Mouse (Mus musculus) left cerebral cortex, postnatal 14 days (tissue): ENCODE results near the gene Olfr954. TPM values are rescaled to one million over a fixed set of nuclear protein-coding genes. Genes with fewer than 3 reads are reported as not detected.

Experiments
- DNase-seq, 2 experiments: peaks; one replicate each; pipeline ENCODE4 v3.0.0; 2021 to 2022; ENCODE audit warnings: low spot score in 2 of 2, mixed read lengths in 1 of 2
- intact Hi-C: fragments of 180-260 bp; cut with DNase I; formaldehyde crosslinking; loops from one replicate; pipeline ENCODE4 v1.15.1; 2025
- long read RNA-seq, 2 experiments: library from polyadenylated mRNA; stranded (forward); transcript quantifications; one replicate each; pipeline ENCODE4 v2.0.0; 2021
- total RNA-seq, 2 experiments: library from RNA; stranded (reverse); gene quantifications; 2 replicates each; pipeline ENCODE4 v1.2.3; 2021

Olfr954 gene
- total RNA-seq, result not detected
- long read RNA-seq, experiment 1, result 0 reads
- long read RNA-seq, experiment 2, result 0 reads

- intact Hi-C loops, result no loop called here
- DNase-seq, result no peak
These were observed at the start of gene Olfr954 for GRCm38 (mm10) chr9:39456401-39456800. Olfr954 (plus strand) TSS chr9:39456701.

DNA sequence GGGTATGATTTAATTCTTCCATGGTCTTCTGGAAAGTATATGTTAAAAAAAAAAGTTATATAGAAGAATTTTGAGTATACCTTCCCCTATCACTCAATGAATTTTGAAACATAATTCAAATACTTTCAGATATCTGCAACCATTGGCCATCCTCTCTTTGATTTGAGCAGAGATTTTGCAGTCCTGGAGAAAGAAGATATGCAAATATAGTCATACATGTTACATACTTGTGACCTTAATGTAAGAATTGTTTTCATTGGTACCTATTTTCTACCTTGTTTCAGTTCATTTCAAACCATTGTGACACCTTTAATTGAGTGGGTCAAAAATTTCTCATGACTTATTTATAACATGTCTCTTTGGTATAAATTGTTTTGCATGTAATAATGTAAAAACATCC is 29.5 kb upstream of the Olfr954 start, which contains the start of gene Olfr952:
Gene Olfr952 (minus strand): TSS at position 101 of the 400 bp plus-strand sequence.
- intact Hi-C loops, result no loop called here
- no peak for DNase-seq

DNA sequence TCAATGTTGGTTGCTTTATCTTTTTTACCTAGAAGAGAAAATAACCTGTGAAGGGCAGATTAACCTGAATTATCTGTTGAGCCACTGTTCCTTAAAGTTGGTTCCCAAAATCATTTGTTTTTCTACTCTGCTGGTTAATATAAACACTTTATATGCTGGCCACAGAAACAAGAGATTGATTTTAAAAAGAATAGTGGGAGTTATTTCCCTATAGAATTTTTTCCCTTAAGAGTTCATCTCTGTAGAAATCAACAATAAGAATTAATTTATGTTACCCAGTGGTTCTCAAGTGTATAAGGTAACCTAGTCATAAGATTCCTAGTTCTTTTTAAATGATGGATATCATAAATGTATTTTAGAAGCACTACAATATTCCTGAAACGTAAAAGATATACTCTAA is 15.3 kb downstream of the Olfr954 start, which contains the start of gene Olfr955:
Gene Olfr955 (minus strand): TSS at position 101 of the 400 bp plus-strand sequence.
- intact Hi-C loops, result loop anchor here (5.0 kb wide), 1 partner anchor 40 kb away; no protein-coding TSS in a partner anchor
- DNase-seq, result no peak

- intact Hi-C loops, result no loop called here
- DNase-seq, result no peak
These were observed 37.4 kb downstream of the Olfr954 start, which contains the start of gene Olfr44 for GRCm38 (mm10) chr9:39493895-39494294. Olfr44 (minus strand) TSS chr9:39493995.

DNA sequence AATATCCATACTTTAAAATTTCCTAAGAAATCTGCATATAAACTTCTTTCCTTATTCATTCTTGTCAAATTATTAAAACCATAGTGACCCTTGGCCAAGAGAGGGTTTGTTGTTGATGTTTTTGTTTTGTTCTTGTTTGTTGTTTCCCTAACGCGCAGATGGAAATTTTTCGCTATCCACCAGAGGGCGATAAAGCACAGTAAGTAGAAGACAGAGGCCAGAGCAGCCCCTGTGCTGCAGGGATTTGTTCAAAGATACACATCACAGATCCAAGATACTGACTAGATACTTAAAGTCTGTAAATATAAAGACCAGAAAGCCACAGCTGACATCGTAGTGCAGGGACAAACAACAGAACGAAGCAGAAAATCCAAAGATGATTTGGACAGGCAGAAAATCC is 52.5 kb downstream of the Olfr954 start:
- intact Hi-C loops, result loop anchor here (2.0 kb wide), 1 partner anchor 104 kb away; no protein-coding TSS in a partner anchor
- DNase-seq, result peak; percentile 55 to 80

GRCm38 (mm10) chr9:39509412-39509811 is 52.9 kb downstream of the Olfr954 start:
- intact Hi-C loops, result loop anchor here (2.0 kb wide), 1 partner anchor 103 kb away; no protein-coding TSS in a partner anchor
- DNase-seq, result no peak

Other genes starting within 250 kb of the Olfr954 start
- not detected for gene Olfr1537, start 206.7 kb upstream of the Olfr954 start, total RNA-seq
- gene Olfr945, start 179.9 kb upstream of the Olfr954 start, total RNA-seq, result not detected
- gene Olfr948, start 130.7 kb upstream of the Olfr954 start, total RNA-seq, result not detected
- not detected for gene Olfr951, start 69.3 kb upstream of the Olfr954 start, total RNA-seq
- gene Olfr952, start 29.6 kb upstream of the Olfr954 start, total RNA-seq, result not detected
- not detected for gene Olfr955, start 15.2 kb downstream of the Olfr954 start, total RNA-seq
- not detected for gene Olfr44, start 37.3 kb downstream of the Olfr954 start, total RNA-seq
- not detected for gene Olfr957, start 59.1 kb downstream of the Olfr954 start, total RNA-seq
- not detected for gene Olfr958, start 97.4 kb downstream of the Olfr954 start, total RNA-seq
- not detected for gene Olfr959, start 118.9 kb downstream of the Olfr954 start, total RNA-seq
- gene AW551984, start 147.7 kb downstream of the Olfr954 start, total RNA-seq, result 10 to 100 TPM in 1 of 2 experiments, 1 to 10 TPM in 1; 6.5 to 13.9 TPM
- not detected for gene Olfr148, start 154.0 kb downstream of the Olfr954 start, total RNA-seq
- gene Olfr960, start 164.7 kb downstream of the Olfr954 start, total RNA-seq, result not detected
- gene Olfr961, start 188.4 kb downstream of the Olfr954 start, total RNA-seq, result not detected
- gene Olfr963, start 210.5 kb downstream of the Olfr954 start, total RNA-seq, result not detected